Mouse (Mus musculus) adrenal gland, postnatal 25 days (tissue): ENCODE results near the gene Kcnn3. TPM values are rescaled to one million over a fixed set of nuclear protein-coding genes. Genes with fewer than 3 reads are reported as not detected.

Experiments
- DNase-seq: peaks from one replicate; pipeline ENCODE4 v3.0.0; 2021; ENCODE audit warnings: mixed read lengths
- total RNA-seq: library from RNA; stranded (reverse); gene quantifications from 2 replicates; pipeline ENCODE4 v1.2.3, GENCODE M21; 2021

The Kcnn3 gene
- total RNA-seq, 1 experiment from 2014 or later: 5.5 TPM

- no peak for DNase-seq
Measured at GRCm38 (mm10) chr3:89672573-89673317, 152.8 kb downstream of the Kcnn3 start.

DNA sequence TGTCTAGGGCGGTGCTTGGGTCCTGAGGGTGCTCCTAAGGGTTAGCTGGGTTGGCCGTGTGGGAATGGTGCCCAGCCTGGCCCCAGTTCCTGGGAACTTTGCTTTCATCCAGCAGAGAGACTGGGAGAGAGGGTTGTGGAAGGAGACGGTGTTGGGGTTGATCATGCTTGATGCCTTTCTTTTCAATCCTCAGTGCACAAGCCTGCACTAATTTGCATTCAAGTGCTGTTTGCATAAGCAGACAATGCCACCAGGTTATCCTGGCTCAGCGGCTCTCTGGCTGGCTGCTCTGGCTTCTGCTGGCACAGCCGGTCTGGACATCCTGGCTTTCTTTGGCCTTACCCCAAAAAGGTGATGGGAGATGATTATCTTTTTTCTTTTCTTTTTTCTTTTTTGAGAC lies 157.7 kb downstream of the Kcnn3 start:
- no peak for DNase-seq

GRCm38 (mm10) chr3:89686031-89686430 lies 166.1 kb downstream of the Kcnn3 start:
- DNase-seq: no peak

- peak; percentile 85 for DNase-seq
Measured at GRCm38 (mm10) chr3:89688694-89689581, 169.0 kb downstream of the Kcnn3 start.

- DNase-seq: no peak
Measured at GRCm38 (mm10) chr3:89691776-89692175, 171.8 kb downstream of the Kcnn3 start.

DNA sequence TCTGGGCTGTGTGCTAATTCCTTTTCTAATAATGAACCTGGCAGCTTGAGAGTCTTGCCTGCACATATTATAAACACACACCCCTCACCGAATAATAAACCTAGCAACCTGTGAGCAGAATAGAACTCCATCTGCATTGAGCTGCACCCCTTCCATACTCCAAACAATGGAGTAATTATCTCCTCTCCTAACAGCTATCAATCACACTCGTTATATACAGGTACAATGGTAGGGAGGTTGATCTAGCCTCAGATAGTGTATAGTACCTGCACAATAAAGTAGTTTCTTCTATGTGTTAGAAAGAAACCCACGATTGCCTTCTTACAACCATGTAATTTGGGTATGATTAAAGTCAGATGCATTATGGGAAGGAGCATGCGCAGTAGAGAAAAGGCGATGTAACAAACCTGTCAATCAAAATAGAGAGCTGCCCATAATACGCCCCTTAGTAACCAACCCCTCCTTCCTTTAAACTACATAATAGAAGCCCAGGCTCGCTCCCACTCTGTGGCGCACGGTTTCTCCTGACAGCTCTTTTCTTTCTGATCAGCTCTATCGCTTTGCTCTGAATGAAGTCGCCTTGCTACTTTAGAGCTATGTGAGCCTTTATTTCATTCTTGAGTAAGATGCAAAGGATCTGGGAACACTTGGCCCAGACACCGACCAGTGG lies 176.3 kb downstream of the Kcnn3 start:
- no peak for DNase-seq

GRCm38 (mm10) chr3:89698958-89699357 lies 179.0 kb downstream of the Kcnn3 start:
- DNase-seq: no peak

DNA sequence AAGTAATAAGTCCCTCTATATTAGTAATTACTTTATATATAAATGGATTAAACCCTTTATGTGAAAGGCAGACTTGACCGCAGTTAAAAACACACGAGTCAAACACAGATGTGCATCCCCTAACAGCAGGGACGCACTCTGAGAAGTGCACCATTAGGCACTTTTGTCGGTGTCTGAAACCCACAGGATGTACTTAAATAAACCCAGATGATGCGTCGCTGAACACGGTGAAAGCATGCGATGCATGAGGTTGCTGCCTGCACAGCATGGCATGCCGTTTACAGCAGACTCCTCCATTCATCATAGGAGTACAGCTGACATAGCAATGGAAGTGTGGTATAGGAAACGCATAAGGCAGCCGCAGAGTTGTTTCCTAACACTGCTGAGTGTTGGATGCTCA lies 180.5 kb downstream of the Kcnn3 start:
- no peak for DNase-seq

DNA sequence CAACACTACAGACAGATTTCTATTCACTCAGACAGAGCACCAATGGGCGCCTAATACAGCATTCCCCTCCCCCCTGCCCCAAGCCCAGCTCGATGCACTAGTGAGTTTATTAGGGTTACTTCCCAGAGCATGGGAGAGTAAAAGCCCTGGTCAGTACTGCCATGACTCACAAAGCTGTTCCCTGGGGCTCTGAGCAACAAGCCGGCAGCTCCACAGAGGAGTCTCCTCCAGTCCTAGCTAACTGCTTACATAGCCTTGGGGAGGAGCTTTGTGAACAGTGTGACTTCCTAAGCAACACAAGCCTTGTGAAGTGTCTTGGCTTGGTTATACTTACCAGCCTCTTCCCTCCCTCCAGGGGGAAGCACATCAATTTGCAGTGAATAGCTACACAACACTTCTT lies 183.6 kb downstream of the Kcnn3 start:
- DNase-seq: no peak

- DNase-seq: no peak
Measured at GRCm38 (mm10) chr3:89704064-89704463, 184.1 kb downstream of the Kcnn3 start.

DNA sequence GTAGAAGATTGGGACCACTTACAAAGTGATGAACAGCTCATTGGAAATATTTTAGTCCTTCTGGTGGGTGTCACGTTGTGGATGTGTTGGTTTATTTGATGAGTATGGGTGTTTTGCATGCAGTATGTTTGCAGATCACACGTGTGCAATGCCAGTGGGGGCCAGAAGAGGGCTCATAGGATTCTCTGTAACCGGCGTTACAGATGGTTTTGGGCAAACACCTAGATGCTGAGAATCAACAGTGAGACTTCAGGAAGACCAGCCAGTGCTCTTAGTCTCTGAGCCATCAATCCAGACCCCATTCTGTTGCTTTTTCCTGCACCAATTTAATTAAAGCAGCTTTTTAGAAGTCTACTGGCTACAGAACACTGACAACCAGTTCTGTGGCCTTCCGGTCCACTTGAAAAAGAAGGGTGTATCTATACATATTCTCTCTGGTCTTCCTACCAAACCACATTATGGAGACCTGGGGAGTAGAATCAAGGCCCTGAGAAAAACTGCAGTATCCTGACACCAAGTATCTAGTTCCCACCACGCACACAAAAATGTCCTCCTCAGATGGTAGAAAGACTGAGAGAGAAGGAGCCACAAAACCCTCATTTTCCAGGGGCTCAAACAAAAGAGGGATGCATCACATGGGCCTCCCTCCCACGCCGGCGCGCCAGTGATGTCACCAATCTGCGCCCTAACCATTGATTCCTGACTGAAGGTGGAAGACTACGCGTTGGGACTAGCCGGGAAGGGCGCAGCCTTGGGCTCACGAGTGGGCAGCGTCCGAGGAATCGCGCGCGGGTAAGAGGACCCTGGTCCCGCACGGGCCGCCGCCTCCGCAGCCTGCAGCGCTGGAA lies 194.6 kb downstream of the Kcnn3 start, which contains the start of gene Adar:
Adar (plus strand) TSS at position 664 of the 848 bp plus-strand sequence.
- DNase-seq: peak; percentile 77

- DNase-seq: peak; percentile 51
Measured at GRCm38 (mm10) chr3:89715207-89715966, 195.4 kb downstream of the Kcnn3 start.

DNA sequence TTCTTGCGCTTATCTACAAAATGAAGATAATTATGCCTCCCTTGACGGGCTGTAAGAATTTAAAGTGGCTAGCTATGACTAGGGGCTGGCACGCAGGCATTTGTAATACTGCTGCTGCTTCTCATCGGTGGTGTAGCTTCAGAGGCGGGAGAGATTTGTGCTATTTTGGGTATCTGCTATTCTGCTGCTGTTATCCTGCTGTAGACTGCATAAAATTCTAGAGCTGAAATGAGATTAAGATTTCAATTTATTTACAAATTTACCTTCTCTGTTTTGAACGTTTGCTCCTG lies 195.9 kb downstream of the Kcnn3 start:
- DNase-seq: no peak

- no peak for DNase-seq
Measured at GRCm38 (mm10) chr3:89722032-89722431, 202.1 kb downstream of the Kcnn3 start.

DNA sequence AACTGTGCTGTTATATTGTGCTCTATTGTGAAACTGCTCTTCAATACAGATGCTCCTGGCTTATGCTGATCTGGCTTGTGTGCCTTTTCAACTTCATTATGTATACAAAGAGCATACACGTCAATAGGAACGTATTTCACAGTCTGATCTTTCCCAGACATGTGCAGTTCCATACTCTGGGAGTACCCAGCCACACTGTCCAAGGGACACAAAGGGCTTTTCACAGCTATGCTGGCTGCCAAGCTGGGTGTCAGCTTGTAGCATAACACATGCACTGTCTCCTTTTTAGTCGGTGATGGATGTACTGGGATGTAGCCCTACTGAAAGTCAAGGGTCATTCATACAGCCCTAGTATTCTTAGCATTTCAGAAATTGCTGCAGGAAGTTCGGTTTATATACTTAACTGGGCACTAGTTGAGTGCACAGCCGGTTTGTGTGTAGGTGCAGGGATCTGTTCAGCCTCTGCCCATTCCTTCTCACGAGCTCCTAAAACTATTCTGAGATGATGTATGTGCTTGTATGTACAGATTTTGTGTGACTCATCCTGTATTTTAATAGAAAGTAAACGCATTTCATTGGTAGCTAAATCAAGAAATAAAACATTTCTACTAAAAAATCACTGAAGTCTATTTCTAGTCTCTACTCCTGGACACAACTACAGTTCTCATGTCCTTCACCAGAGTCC lies 203.6 kb downstream of the Kcnn3 start:
- no peak for DNase-seq

Other genes starting within 250 kb of the Kcnn3 start
- gene Slc50a1, start 249.6 kb upstream of the Kcnn3 start, total RNA-seq: 44.7 and 51.4 TPM in 2 replicates
- gene Efna1, start 239.0 kb upstream of the Kcnn3 start, total RNA-seq: 11.6 and 17.2 TPM in 2 replicates
- gene Efna3, start 197.2 kb upstream of the Kcnn3 start, total RNA-seq: 0.27 TPM in 1 of 2 replicates, not detected in the other
- 1.7 TPM in 1 of 2 replicates, not detected in the other for gene Efna4, start 182.1 kb upstream of the Kcnn3 start, total RNA-seq
- 50.4 and 65.1 TPM in 2 replicates for gene Adam15, start 170.2 kb upstream of the Kcnn3 start, total RNA-seq
- gene Dcst2, start 158.2 kb upstream of the Kcnn3 start, total RNA-seq: 0.38 and 0.76 TPM in 2 replicates
- gene Dcst1, start 154.9 kb upstream of the Kcnn3 start, total RNA-seq: 0.55 TPM in 1 of 2 replicates, not detected in the other
- gene Zbtb7b, start 125.4 kb upstream of the Kcnn3 start, total RNA-seq: 98.2 and 110 TPM in 2 replicates
- gene Lenep, start 117.4 kb upstream of the Kcnn3 start, total RNA-seq: 3.1 TPM in 1 of 2 replicates, not detected in the other
- gene Flad1, start 108.3 kb upstream of the Kcnn3 start, total RNA-seq: 34.7 and 35.4 TPM in 2 replicates
- 24.8 and 26.2 TPM in 2 replicates for gene Cks1b, start 101.8 kb upstream of the Kcnn3 start, total RNA-seq
- gene Shc1, start 101.7 kb upstream of the Kcnn3 start, total RNA-seq: 74.4 and 101 TPM in 2 replicates
- gene Pygo2, start 90.0 kb upstream of the Kcnn3 start, total RNA-seq: 38.6 and 46.8 TPM in 2 replicates
- gene Pbxip1, start 83.5 kb upstream of the Kcnn3 start, total RNA-seq: 37.9 and 51.1 TPM in 2 replicates
- 31.7 and 53.8 TPM in 2 replicates for gene Pmvk, start 65.6 kb upstream of the Kcnn3 start, total RNA-seq
- 27.1 and 40.4 TPM in 2 replicates for gene Adar, start 194.9 kb downstream of the Kcnn3 start, total RNA-seq
- 3.3 and 4.8 TPM in 2 replicates for gene Chrnb2, start 244.5 kb downstream of the Kcnn3 start, total RNA-seq